6 mouse cellular contexts compared by ENCODE assay signal in genomic region chr14:49091755-49092154, GRCm38 (mm10). TPM values are rescaled to one million over a fixed set of nuclear protein-coding genes. Genes with fewer than 3 reads are reported as not detected.
DNase-seq lines count a peak whose midpoint lies in the region; ATAC-seq and TF ChIP-seq lines count a peak whose summit lies in the region.
"Not testable (repeated sequence)": the region's sequence is repeated elsewhere in the genome, so short reads cannot be mapped to it uniquely, and the experiment has no call there.

No protein-coding gene starts in this region.

- POLR2A ChIA-PET in Patski (lab: Charles Lee) = not testable (repeated sequence)

- H3K4me1 ChIP-seq in CH12.LX (ENCODE audit: control insufficient read depth in 1 of 2, insufficient read depth in 2 of 2) = peaks cover 3 to 11% of the 10 kb centered on the region in 2 experiments; a peak in 3 of 4 replicates
- H3K4me1 ChIP-seq in intestine, postnatal 0 days (replicated peaks; ENCODE audit: control insufficient read depth, insufficient read depth, low read length); midbrain, postnatal 0 days (ENCODE audit: insufficient read depth, low read length): not testable (repeated sequence)

- H3K9ac ChIP-seq in CH12.LX (ENCODE audit: insufficient read depth, low read depth); intestine, postnatal 0 days (ENCODE audit: low read depth, low read length); midbrain, postnatal 0 days (replicated peaks; ENCODE audit: low read length, poor library complexity, severe bottlenecking): not testable (repeated sequence)

- DNase-seq in CH12.LX (ENCODE audit: extremely low read depth); Patski (ENCODE audit: low read depth, low spot score); gastrocnemius, adult 2 months; left cerebral cortex, adult 2 months (ENCODE audit: extremely low spot score in 1 of 2, low spot score in 2 of 2); midbrain, postnatal 0 days (ENCODE audit: low spot score): not testable (repeated sequence)

- H3K79me2 ChIP-seq in CH12.LX (replicated peaks; ENCODE audit: control insufficient read depth, extremely low read depth, insufficient read depth, poor library complexity, severe bottlenecking) = not testable (repeated sequence)

- not testable (repeated sequence) for H3K9me3 ChIP-seq in CH12.LX (replicated peaks; ENCODE audit: low read length); intestine, postnatal 0 days (ENCODE audit: control insufficient read depth); midbrain, postnatal 0 days (ENCODE audit: low read length)

- H3K36me3 ChIP-seq in CH12.LX (replicated peaks in 1 of 2; ENCODE audit: control insufficient read depth in 1 of 2, insufficient read depth in 1 of 2, low read length in 1 of 2) = peaks cover 2 to 12% of the 10 kb centered on the region in 2 experiments
- not testable (repeated sequence) for H3K36me3 ChIP-seq in intestine, postnatal 0 days (ENCODE audit: control insufficient read depth, insufficient read depth); midbrain, postnatal 0 days (ENCODE audit: insufficient read depth, low read length)

- peak in 1 of 2 experiments; percentile 44; a peak in 2 of 4 replicates for TF ChIP-seq CTCF in CH12.LX (conservative IDR thresholded peaks at IDR 0.05 in 1 of 2, IDR thresholded peaks at IDR 0.05 in 1 of 2; ENCODE audit: low read depth in 2 of 2, low read length in 2 of 2)
- TF ChIP-seq CTCF in Patski (IDR thresholded peaks at IDR 0.05) = peak; percentile 39
- TF ChIP-seq CTCF in gastrocnemius, adult 2 months (IDR thresholded peaks at IDR 0.05) = peak; percentile 37
- TF ChIP-seq CTCF in intestine, postnatal 0 days (IDR thresholded peaks at IDR 0.05; ENCODE audit: low read depth) = peak; percentile 30
- peak; percentile 52 for TF ChIP-seq CTCF in left cerebral cortex, adult 2 months (IDR thresholded peaks at IDR 0.05)
- peak; percentile 52 for TF ChIP-seq CTCF in midbrain, postnatal 0 days (IDR thresholded peaks at IDR 0.05)

- H3K27me3 ChIP-seq in CH12.LX (replicated peaks); Patski; intestine, postnatal 0 days (replicated peaks; ENCODE audit: control insufficient read depth, insufficient read depth, low read length); midbrain, postnatal 0 days (ENCODE audit: insufficient read depth, low read length): not testable (repeated sequence)

- dilution Hi-C loops in CH12.LX (cut with MboI; ENCODE audit: extremely low pct_ligation_motif_present, extremely low pct_unique_long_range_greater_than_20kb, low sequenced_read_pairs) = not testable (repeated sequence)

- TF ChIP-seq RAD21 in CH12.LX (IDR thresholded peaks at IDR 0.05; ENCODE audit: low read depth, low read length) = peak; percentile 29

- H3K4me2 ChIP-seq in CH12.LX (ENCODE audit: insufficient read depth, low read depth, poor library complexity, severe bottlenecking); intestine, postnatal 0 days (replicated peaks; ENCODE audit: low read depth); midbrain, postnatal 0 days (ENCODE audit: low read depth, low read length, poor library complexity, severe bottlenecking): not testable (repeated sequence)

- not testable (repeated sequence) for ATAC-seq in Patski; intestine, postnatal 0 days; midbrain, postnatal 0 days (ENCODE audit: low FRiP score)

- not testable (repeated sequence) for H3K27ac ChIP-seq in CH12.LX (ENCODE audit: insufficient read depth, low read depth); gastrocnemius, adult 2 months; intestine, postnatal 0 days (ENCODE audit: low read depth, low read length); left cerebral cortex, adult 2 months; midbrain, postnatal 0 days (ENCODE audit: low read depth, low read length)

- 47% methylated on average over 1 of the region's 1 CpGs for WGBS in intestine, postnatal 0 days
- WGBS in midbrain, postnatal 0 days = 10% methylated on average over 1 of the region's 1 CpGs

- in situ Hi-C loops in CH12.LX (cut with MboI; ENCODE audit: low pct_ligation_motif_present, low pct_unique_long_range_greater_than_20kb, low sequenced_read_pairs); Patski (cut with MboI; ENCODE audit: low pct_unique_long_range_greater_than_20kb): not testable (repeated sequence)

- not testable (repeated sequence) for TF ChIP-seq POLR2A in CH12.LX (IDR thresholded peaks at IDR 0.05; ENCODE audit: low read depth, low read length)

- intact Hi-C loops in gastrocnemius, adult 2 months (cut with DNase I); left cerebral cortex, adult 2 months (cut with DNase I): not testable (repeated sequence)

- TF ChIP-seq EP300 in CH12.LX (IDR thresholded peaks at IDR 0.05; ENCODE audit: low read length) = not testable (repeated sequence)

- not testable (repeated sequence) for H3K4me3 ChIP-seq in CH12.LX (replicated peaks in 1 of 3; ENCODE audit: low read depth in 2 of 3, low read length in 2 of 3, poor library complexity in 1 of 3); gastrocnemius, adult 2 months; intestine, postnatal 0 days (ENCODE audit: low read depth, low read length); left cerebral cortex, adult 2 months; midbrain, postnatal 0 days (ENCODE audit: low read depth, low read length)

- CTCF ChIA-PET in Patski (lab: Charles Lee) = interaction anchor here (0.9 to 1.4 kb wide), 3 partner anchors 9 to 125 kb away, joined by 3 to 4 read pairs (median 4); no protein-coding TSS in a partner anchor

TF ChIP-seq in CH12.LX, 34 proteins besides CTCF, POLR2A, EP300 and RAD21:
- TF ChIP-seq ZNF384 (IDR thresholded peaks at IDR 0.05; ENCODE audit: low read depth, low read length) = peak; percentile 57; the same call in 1 of the 2 replicates

RNA-seq across cellular contexts. Expression of gene Exoc5, which starts 25.3 kb away (rescaled TPM):
- total RNA-seq in CH12.LX (2012; rRNA removed) (20.1 and 25.6 TPM in 2 replicates), CH12.LX (2014; rRNA removed) (65.1 and 88.5 TPM in 2 replicates)
- polyA plus RNA-seq in CH12.LX (2012; ENCODE audit: insufficient read length, low read depth) (38.9 and 40.6 TPM in 2 replicates), Patski (2021) (38.4 TPM)
- 10 to 100 TPM; 19.1 to 21.4 TPM for total RNA-seq in gastrocnemius, adult 2 months (2021)
- 24.7 and 26.7 TPM in 2 replicates for polyA plus RNA-seq in intestine, postnatal 0 days (2015; fragmentation: Nextera tagmentation; extraction: Ambion mirVana)
- 10 to 100 TPM; 54.6 to 58.5 TPM for total RNA-seq in left cerebral cortex, adult 2 months (2021)
- total RNA-seq in midbrain, postnatal 0 days (2014; rRNA removed) = 59.5 and 91.5 TPM in 2 replicates
- 42.6 and 47.2 TPM in 2 replicates for polyA plus RNA-seq in midbrain, postnatal 0 days (2015; fragmentation: Nextera tagmentation; extraction: Ambion mirVana)

RNA-seq across cellular contexts. Expression of gene Ap5m1, which starts 25.9 kb away (rescaled TPM):
- total RNA-seq in CH12.LX (2012; rRNA removed) (12.9 and 13.2 TPM in 2 replicates), CH12.LX (2014; rRNA removed) (29.1 and 30.7 TPM in 2 replicates)
- polyA plus RNA-seq in CH12.LX (2012; ENCODE audit: insufficient read length, low read depth) (11.7 and 12.4 TPM in 2 replicates), Patski (2021) (17.2 TPM)
- total RNA-seq in gastrocnemius, adult 2 months (2021) = 10 to 100 TPM; 10.5 to 10.9 TPM
- 14.7 and 15.8 TPM in 2 replicates for polyA plus RNA-seq in intestine, postnatal 0 days (2015; fragmentation: Nextera tagmentation; extraction: Ambion mirVana)
- 10 to 100 TPM; 19.7 to 23.1 TPM for total RNA-seq in left cerebral cortex, adult 2 months (2021)
- total RNA-seq in midbrain, postnatal 0 days (2014; rRNA removed) = 23.1 and 27.1 TPM in 2 replicates
- polyA plus RNA-seq in midbrain, postnatal 0 days (2015; fragmentation: Nextera tagmentation; extraction: Ambion mirVana) = 15.2 and 16.1 TPM in 2 replicates
